ENCODE assay signal across 9 mouse cellular contexts in genomic region chr13:29016145-29016651, GRCm38 (mm10).
DNase-seq lines count a peak whose midpoint lies in the region; ATAC-seq and TF ChIP-seq lines count a peak whose summit lies in the region.
"Had no signal": no experiment of that assay in that cellular context is flagged by ENCODE, and none has a peak within 500 bp of the region (broad histone marks: within the 10 kb centered on the region; RNA-seq: fewer than 3 reads in every experiment).

No protein-coding gene starts in this region.

- peak overlapping the region; percentile 58 for H3K4me2 ChIP-seq in forebrain, embryonic 13.5 days
- peak overlapping the region; percentile 41 for H3K4me2 ChIP-seq in neural tube, embryonic 14.5 days (ENCODE audit: low read depth, low read length)

- ATAC-seq in forebrain, embryonic 13.5 days, result peak; percentile 60; the same call in 1 of the 2 replicates
- peak; percentile 71 for ATAC-seq in neural tube, embryonic 14.5 days (ENCODE audit: low read depth)
- no peak for ATAC-seq in activated CD4-positive, CD25-positive, alpha-beta regulatory T cell, adult 4 months

- no peaks in the 10 kb centered on the region for H3K4me1 ChIP-seq in cerebellum, adult 2 months (ENCODE audit: control insufficient read depth, insufficient read depth, low read length)
- peaks cover 44% of the 10 kb centered on the region for H3K4me1 ChIP-seq in forebrain, embryonic 13.5 days
- H3K4me1 ChIP-seq in neural tube, embryonic 14.5 days (ENCODE audit: control insufficient read depth, insufficient read depth, low read length), result peaks cover 17% of the 10 kb centered on the region

- H3K9ac ChIP-seq in forebrain, embryonic 13.5 days, result peak overlapping the region; percentile 53
- H3K9ac ChIP-seq in neural tube, embryonic 14.5 days (replicated peaks; ENCODE audit: low read depth, low read length), result peak overlapping the region; percentile 50

- TF ChIP-seq CTCF in cerebellum, adult 2 months (IDR thresholded peaks at IDR 0.05; ENCODE audit: borderline replicate concordance, insufficient read depth, low read depth, low read length), result no peak

- H3K27me3 ChIP-seq in cerebellum, adult 2 months (ENCODE audit: control insufficient read depth, insufficient read depth, low read length), result no peaks in the 10 kb centered on the region
- H3K27me3 ChIP-seq in forebrain, embryonic 13.5 days, result no peaks in the 10 kb centered on the region
- no peaks in the 10 kb centered on the region for H3K27me3 ChIP-seq in neural tube, embryonic 14.5 days (ENCODE audit: control insufficient read depth, insufficient read depth, low read length)

- no peak overlapping the region for H3K27ac ChIP-seq in cerebellum, adult 2 months (ENCODE audit: insufficient read depth, low read length)
- peak overlapping the region; percentile 83 for H3K27ac ChIP-seq in forebrain, embryonic 13.5 days
- peak overlapping the region; percentile 92 for H3K27ac ChIP-seq in neural tube, embryonic 14.5 days (ENCODE audit: low read depth, low read length)

- DNase-seq in cerebellum, adult 2 months, result peak; percentile 44 to 55
- DNase-seq in layer of hippocampus, postnatal 10 days (ENCODE audit: low spot score in 2 of 2), result peak; percentile 49 to 51
- no peak for DNase-seq in kidney, postnatal 14 days
- no peak for DNase-seq in urinary bladder, postnatal 4 days (ENCODE audit: low spot score in 2 of 2)
- DNase-seq in ovary, postnatal 10 days (ENCODE audit: low spot score), result no peak

- H3K9me3 ChIP-seq in forebrain, embryonic 13.5 days (replicated peaks), result no peaks in the 10 kb centered on the region
- no peaks in the 10 kb centered on the region for H3K9me3 ChIP-seq in neural tube, embryonic 14.5 days (ENCODE audit: control insufficient read depth, low read length)

- H3K36me3 ChIP-seq in forebrain, embryonic 13.5 days (ENCODE audit: poor library complexity, severe bottlenecking), result no peaks in the 10 kb centered on the region
- no peaks in the 10 kb centered on the region for H3K36me3 ChIP-seq in neural tube, embryonic 14.5 days (ENCODE audit: control insufficient read depth, insufficient read depth, low read length)

- 55% methylated on average over 25 of the region's 25 CpGs for WGBS in cerebellum, adult 2 months
- WGBS in forebrain, embryonic 13.5 days, result 56% methylated on average over 25 of the region's 25 CpGs
- 48% methylated on average over 25 of the region's 25 CpGs for WGBS in neural tube, embryonic 14.5 days

- TF ChIP-seq POLR2A in cerebellum, adult 2 months (IDR thresholded peaks at IDR 0.05; ENCODE audit: borderline replicate concordance, insufficient read depth, low read length), result peak; percentile 28; the same call in 1 of the 2 replicates

- peak overlapping the region; percentile 50 for H3K4me3 ChIP-seq in cerebellum, adult 2 months (replicated peaks; ENCODE audit: insufficient read depth, low read depth, low read length)
- H3K4me3 ChIP-seq in forebrain, embryonic 13.5 days, result peak overlapping the region; percentile 26
- H3K4me3 ChIP-seq in neural tube, embryonic 14.5 days (ENCODE audit: low read depth, low read length), result peak overlapping the region; percentile 25
- H3K4me3 ChIP-seq: myocyte had no signal

Comparison
In these comparisons a context has a peak if more than half of its experiments do, and no peak if none do; other contexts are left out.
1. DNase-seq: peak in cerebellum, adult 2 months (2 of 2) and layer of hippocampus, postnatal 10 days (2 of 2); none in kidney, postnatal 14 days (single experiment), urinary bladder, postnatal 4 days (0 of 2) and ovary, postnatal 10 days (single experiment).
2. Peak in every context shown above with its lines, with median percentiles within 50 percentile points of each other: H3K4me3 ChIP-seq.